7 mouse cellular contexts compared by ENCODE assay signal in genomic region chr10:106470533-106471205, GRCm38 (mm10). TPM values are rescaled to one million over a fixed set of nuclear protein-coding genes. Genes with fewer than 3 reads are reported as not detected.
DNase-seq lines count a peak whose midpoint lies in the region; ATAC-seq and TF ChIP-seq lines count a peak whose summit lies in the region.

No protein-coding gene starts in this region.

- no peaks in the 10 kb centered on the region for H3K36me3 ChIP-seq in liver, adult 2 months (ENCODE audit: control insufficient read depth, insufficient read depth, low read length)
- H3K36me3 ChIP-seq in heart, embryonic 16.5 days (ENCODE audit: control insufficient read depth, insufficient read depth) = no peaks in the 10 kb centered on the region
- H3K36me3 ChIP-seq in midbrain, embryonic 11.5 days (ENCODE audit: control insufficient read depth, insufficient read depth, low read length) = no peaks in the 10 kb centered on the region

- no peaks in the 10 kb centered on the region for H3K4me1 ChIP-seq in liver, adult 2 months (ENCODE audit: control insufficient read depth, insufficient read depth, low read length)
- H3K4me1 ChIP-seq in heart, embryonic 16.5 days (ENCODE audit: control insufficient read depth, insufficient read depth, low read length) = peaks cover 10% of the 10 kb centered on the region
- peaks cover 2% of the 10 kb centered on the region; the same call in 1 of the 2 replicates for H3K4me1 ChIP-seq in midbrain, embryonic 11.5 days (ENCODE audit: control insufficient read depth, insufficient read depth, low read length)

- peak overlapping the region; percentile 24; the same call in 1 of the 2 replicates for H3K9ac ChIP-seq in liver, adult 2 months (ENCODE audit: low read depth, low read length)
- peak overlapping the region; percentile 52 for H3K9ac ChIP-seq in heart, embryonic 16.5 days (ENCODE audit: low read length)
- peak overlapping the region; percentile 65 for H3K9ac ChIP-seq in midbrain, embryonic 11.5 days (ENCODE audit: low read length)

- no peak overlapping the region for H3K27ac ChIP-seq in liver, adult 2 months (replicated peaks; ENCODE audit: insufficient read depth, low read depth, low read length)
- H3K27ac ChIP-seq in heart, embryonic 16.5 days (ENCODE audit: low read length) = no peak overlapping the region
- no peak overlapping the region for H3K27ac ChIP-seq in midbrain, embryonic 11.5 days (ENCODE audit: low read depth, low read length)

- peak overlapping the region; percentile 93 for H3K4me2 ChIP-seq in heart, embryonic 16.5 days (ENCODE audit: low read depth, low read length)
- H3K4me2 ChIP-seq in midbrain, embryonic 11.5 days = peak overlapping the region; percentile 66

- 22% methylated on average over 18 of the region's 18 CpGs for WGBS in liver, adult 2 months
- 15% methylated on average over 18 of the region's 18 CpGs for WGBS in heart, embryonic 16.5 days
- 12% methylated on average over 18 of the region's 18 CpGs for WGBS in midbrain, embryonic 11.5 days

- TF ChIP-seq POLR2A in liver, adult 2 months (IDR thresholded peaks at IDR 0.05; ENCODE audit: extremely low read depth, insufficient read depth, low read length) = no peak

- H3K9me3 ChIP-seq in heart, embryonic 16.5 days (replicated peaks; ENCODE audit: control insufficient read depth, low read length) = no peaks in the 10 kb centered on the region
- no peaks in the 10 kb centered on the region for H3K9me3 ChIP-seq in midbrain, embryonic 11.5 days (ENCODE audit: control insufficient read depth, low read length)

- ATAC-seq in heart, embryonic 16.5 days (replicated peaks; ENCODE audit: extremely low read depth, insufficient read depth, low FRiP score) = no peak
- peak; percentile 40 for ATAC-seq in midbrain, embryonic 11.5 days (ENCODE audit: low FRiP score)

- H3K4me3 ChIP-seq in liver, adult 2 months (ENCODE audit: insufficient read depth, low read depth, low read length) = peak overlapping the region; percentile 65
- H3K4me3 ChIP-seq in heart, embryonic 16.5 days (ENCODE audit: low read length) = peak overlapping the region; percentile 66
- peak overlapping the region; percentile 54 for H3K4me3 ChIP-seq in midbrain, embryonic 11.5 days (ENCODE audit: low read depth, low read length)

- no peak for TF ChIP-seq CTCF in liver, adult 2 months (IDR thresholded peaks at IDR 0.05; ENCODE audit: low read depth, low read length)

- 0 out of 2 replicates have a peak, but pooled peaks cover 4% of the 10 kb centered on the region for H3K27me3 ChIP-seq in liver, adult 2 months (ENCODE audit: control insufficient read depth, insufficient read depth, low read length)
- H3K27me3 ChIP-seq in heart, embryonic 16.5 days (ENCODE audit: control insufficient read depth, insufficient read depth, low read length) = peaks cover 23% of the 10 kb centered on the region
- no peaks in the 10 kb centered on the region; the same call in 1 of the 2 replicates for H3K27me3 ChIP-seq in midbrain, embryonic 11.5 days (ENCODE audit: control insufficient read depth, insufficient read depth, low read length)

- DNase-seq in liver, adult 2 months (ENCODE audit: extremely low read depth, low read depth, low spot score) = no peak
- DNase-seq in liver = no peak
- peak; percentile 46 to 53 for DNase-seq in cerebellum, postnatal 10 days
- DNase-seq in midbrain, embryonic 11.5 days (ENCODE audit: low spot score, missing footprints) = peak; percentile 88
- no peak for DNase-seq in gastrocnemius, postnatal 10 days
- DNase-seq in ovary, postnatal 36 days (ENCODE audit: low spot score) = no peak

- no peaks in the 10 kb centered on the region for H3K79me2 ChIP-seq in liver, adult 2 months (ENCODE audit: control insufficient read depth, insufficient read depth, low read length)

RNA-seq across cellular contexts. Expression of gene Ppfia2, which starts 0.5 kb away (rescaled TPM):
- 0.54 and 0.74 TPM in 2 replicates for total RNA-seq in liver, adult 2 months (2014; rRNA removed)
- polyA plus RNA-seq in liver, adult 2 months (2012; rRNA removed) = 0.02 and 0.04 TPM in 2 replicates
- polyA plus RNA-seq in heart, embryonic 16.5 days (2015; fragmentation: Nextera tagmentation; extraction: Ambion mirVana) = 0.14 and 0.33 TPM in 2 replicates
- 7.6 TPM in 2 replicates for polyA plus RNA-seq in midbrain, embryonic 11.5 days (2014; fragmentation: Nextera tagmentation; extraction: Ambion mirVana)
- total RNA-seq in gastrocnemius, postnatal 10 days (2021) = 1 to 10 TPM in 1 of 2 experiments, under 1 TPM in 1; 0.35 to 1.1 TPM

Comparison
In these comparisons a context has a peak if more than half of its experiments do, and no peak if none do; other contexts are left out.
1. DNase-seq: peak in cerebellum, postnatal 10 days (2 of 2) and midbrain, embryonic 11.5 days (single experiment); none in liver, adult 2 months (single experiment), liver (single experiment), gastrocnemius, postnatal 10 days (single experiment) and ovary, postnatal 36 days (single experiment).
2. Peak in every context shown above with its lines, with median percentiles within 50 percentile points of each other: H3K4me3 ChIP-seq and H3K9ac ChIP-seq.